Mouse (Mus musculus) MEL-GATA-1-ER (cell line): ENCODE results near the gene Gm20825.
"Not testable (repeated sequence)": the region's sequence is repeated elsewhere in the genome, so short reads cannot be mapped to it uniquely, and the experiment has no call there.

Experiments used
- DNase-seq: peaks from one replicate; pipeline ENCODE4 v3.0.0-alpha.2; 2012; ENCODE audit warnings: low read depth; ENCODE audit errors: extremely low read depth

Gm20825 gene

DNA sequence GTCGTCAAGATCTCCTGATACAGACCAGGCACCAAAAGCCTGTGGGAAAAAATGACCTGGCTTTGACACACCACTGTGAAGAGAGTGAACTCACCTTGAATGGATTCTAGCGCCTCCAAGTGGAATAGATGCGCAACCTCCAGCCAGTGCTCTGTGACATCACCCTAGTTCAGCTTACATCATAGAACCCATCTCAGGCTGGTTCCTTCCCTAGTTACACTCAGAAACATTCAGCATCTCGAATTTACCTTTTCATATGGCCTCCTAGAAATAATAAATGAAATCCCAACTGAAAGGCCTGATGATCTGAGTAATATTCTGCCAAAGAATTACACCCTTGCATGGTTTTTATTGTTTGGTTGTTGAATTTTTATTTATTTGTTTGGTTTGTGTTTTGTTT, at the start of gene Gm20825:
Gene Gm20825, minus strand, starts transcription at position 101 of the 400 bp plus-strand sequence.
- DNase-seq = not testable (repeated sequence)
